Mouse (Mus musculus) bone marrow, adult 2 months (tissue): ENCODE measurements around the gene Kcnn1. TPM values are rescaled to one million over a fixed set of nuclear protein-coding genes. Genes with fewer than 3 reads are reported as not detected.

Experiments used
- H3K27ac ChIP-seq: fragments of 200-500 bp; 2 replicates; pipeline ENCODE4 v1.5.1; 2012; ENCODE audit warnings: low read depth, mild to moderate bottlenecking, control low read depth, inconsistent platforms, low read length; ENCODE audit not compliant: control insufficient read depth, poor library complexity, insufficient read depth
- H3K4me1 ChIP-seq: fragments of 200-500 bp; 2 replicates; pipeline ENCODE4 v1.6.1; 2011; ENCODE audit warnings: low read length; ENCODE audit not compliant: control insufficient read depth, insufficient read depth
- H3K4me3 ChIP-seq: fragments of 200-500 bp; replicated peaks from 2 replicates; pipeline ENCODE3; 2011; ENCODE audit warnings: mild to moderate bottlenecking, low read depth, low read length, control low read depth; ENCODE audit not compliant: control insufficient read depth
- CTCF ChIP-seq: fragments of 200-500 bp; IDR thresholded peaks from 2 replicates; pipeline ENCODE4 v1.5.1; 2011; ENCODE audit warnings: low read length, control low read depth; ENCODE audit not compliant: control insufficient read depth, insufficient read depth
- POLR2A ChIP-seq: fragments of 200-500 bp; IDR thresholded peaks from 2 replicates; pipeline ENCODE4 v1.6.1; 2011; ENCODE audit warnings: low read depth, mild to moderate bottlenecking, control low read depth, low read length, borderline replicate concordance; ENCODE audit not compliant: control insufficient read depth
- WGBS: fragments of 180-500 bp; shearing (Covaris S2); methylation state at CpG from one replicate; pipeline ENCODE4 v1.1.7; 2018; 5-methylcytosine and 5-hydroxymethylcytosine counted together
- polyA plus RNA-seq: library from polyadenylated mRNA; stranded (reverse); fragments of >200 nt; gene quantifications from 2 replicates; pipeline ENCODE4 v1.2.4, GENCODE M21; 2011; ENCODE audit warnings: low replicate concordance; ENCODE audit not compliant: missing spikeins, insufficient read depth, insufficient read length

Kcnn1 gene
- polyA plus RNA-seq, 1 experiment: not detected

DNA sequence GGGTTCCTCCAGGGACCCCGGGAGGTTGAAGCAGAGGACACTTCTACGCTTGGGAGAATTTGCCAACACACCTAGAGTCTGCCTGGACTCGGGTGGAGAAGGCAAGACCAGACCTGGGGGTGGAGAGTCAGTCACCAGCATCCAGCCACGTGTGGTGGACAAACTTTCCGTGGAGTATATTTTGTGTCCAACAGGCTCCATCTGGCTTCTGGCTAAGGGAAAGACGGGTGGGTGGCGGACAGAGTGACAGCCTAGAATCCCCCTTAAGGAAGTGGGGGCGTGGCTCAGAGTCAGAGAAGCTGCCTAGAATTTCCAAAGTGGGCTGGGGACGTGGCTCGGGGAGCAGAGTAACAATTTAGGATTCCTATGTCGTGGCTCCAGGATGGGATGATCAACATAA is 41.1 kb downstream of the Kcnn1 start:
- no peak for TF ChIP-seq CTCF
- no peak for TF ChIP-seq POLR2A
- H3K4me3 ChIP-seq: no peak overlapping the region
- WGBS: 52% methylated on average over 11 of the region's 11 CpGs
- no peaks in the 10 kb centered on the region for H3K4me1 ChIP-seq
- H3K27ac ChIP-seq: no peak overlapping the region

DNA sequence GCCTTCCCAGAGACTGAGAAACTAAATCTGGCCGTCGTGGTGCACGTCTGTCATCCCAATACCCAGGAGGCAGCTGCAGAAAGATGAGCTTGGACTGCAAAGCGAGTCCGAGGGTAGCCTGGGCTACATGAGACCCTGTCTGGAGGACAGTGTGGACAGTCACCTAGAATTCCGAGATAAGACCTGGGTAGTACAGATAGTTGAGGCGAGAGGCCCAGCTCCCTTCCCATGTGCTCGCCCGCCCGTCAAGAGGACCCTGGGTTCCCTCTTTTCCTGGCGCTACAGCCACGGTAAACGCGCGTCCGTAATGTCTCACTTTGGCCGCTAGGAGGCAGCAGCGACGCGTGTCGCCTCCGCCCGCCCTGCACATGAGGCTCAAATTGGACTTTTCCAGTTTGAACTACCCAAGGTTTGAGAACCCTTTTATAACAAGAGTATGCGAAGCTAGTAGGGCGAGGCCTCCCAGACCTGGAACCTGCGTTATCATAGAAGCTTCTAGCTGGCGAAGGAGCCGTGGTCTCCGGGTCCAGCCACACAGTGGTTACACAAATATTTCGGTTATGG is 41.6 kb downstream of the Kcnn1 start:
- Histone ChIP-seq H3K4me3 (no peak overlapping the region), H3K4me1 (no peaks in the 10 kb centered on the region), H3K27ac (no peak overlapping the region)
- WGBS: 20% methylated on average over 30 of the region's 30 CpGs
- peak; percentile 97 for TF ChIP-seq CTCF
- 0 out of 2 replicates have a peak, but pooled peaks have one; percentile 15 for TF ChIP-seq POLR2A

DNA sequence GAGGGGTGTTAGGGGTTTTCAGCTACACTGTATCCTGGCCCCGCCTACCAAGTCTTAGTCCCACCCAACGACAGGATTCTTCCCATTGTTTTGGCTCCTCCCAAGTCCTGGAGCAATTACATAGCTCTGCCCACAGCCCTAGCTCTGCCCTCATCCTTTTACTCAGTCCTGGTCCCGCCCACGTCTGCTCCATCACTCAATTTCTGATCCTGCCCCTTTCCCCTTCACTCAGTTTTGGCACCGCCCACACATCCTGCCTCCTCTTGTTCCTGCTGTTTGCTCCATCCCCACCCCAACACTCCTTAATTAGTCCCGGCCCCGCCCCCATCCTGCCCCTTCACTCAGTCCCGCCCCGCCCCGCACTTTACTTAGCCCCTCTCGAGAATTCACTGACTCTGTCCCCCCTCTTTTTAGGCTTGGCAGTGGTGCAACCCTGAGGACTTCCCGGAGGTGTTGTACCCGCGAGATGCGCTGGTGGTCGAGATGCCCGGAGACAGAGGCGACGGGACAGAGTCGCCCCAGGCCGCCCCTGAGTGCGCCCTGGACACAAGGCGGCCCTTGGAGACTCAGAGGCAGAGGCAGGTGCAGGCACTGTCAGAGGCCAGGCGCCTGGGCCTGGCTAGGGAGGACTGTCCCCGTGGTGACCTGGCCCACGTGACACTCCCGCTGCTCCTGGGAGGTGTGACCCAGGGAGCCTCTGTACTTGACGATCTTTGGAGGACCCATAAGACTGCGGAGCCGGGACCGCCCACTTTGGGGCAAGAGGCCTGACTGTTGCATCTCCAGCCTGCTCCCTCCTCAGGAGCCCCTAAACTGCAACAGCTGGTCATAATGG is 42.7 kb downstream of the Kcnn1 start:
- 76% methylated on average over 31 of the region's 31 CpGs for WGBS
- TF ChIP-seq CTCF: no peak
- no peak for TF ChIP-seq POLR2A
- Histone ChIP-seq H3K4me1 (no peaks in the 10 kb centered on the region), H3K27ac (no peak overlapping the region), H3K4me3 (no peak overlapping the region)

DNA sequence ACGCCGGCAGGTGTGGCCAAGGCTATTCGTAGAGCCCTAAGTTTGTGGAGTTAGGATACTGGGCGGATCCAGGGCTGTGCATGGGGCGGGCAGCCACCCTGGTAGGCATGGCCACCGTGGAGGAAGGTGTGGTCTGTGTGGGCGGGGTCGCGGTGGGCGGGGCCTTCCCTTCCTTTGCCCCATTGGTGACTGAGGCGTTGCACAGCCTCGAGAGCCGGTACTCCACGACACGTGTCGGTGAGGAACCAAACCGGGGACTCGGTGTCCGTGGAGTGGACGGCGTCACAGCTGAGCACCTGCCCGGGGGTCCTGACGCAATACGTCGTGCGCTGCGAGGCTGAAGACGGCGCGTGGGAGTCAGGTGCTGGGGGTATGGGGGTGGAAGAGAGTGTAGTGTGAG is 46.4 kb downstream of the Kcnn1 start:
- Histone ChIP-seq H3K27ac (no peak overlapping the region), H3K4me3 (no peak overlapping the region), H3K4me1 (peaks cover 2% of the 10 kb centered on the region; the same call in 1 of the 2 replicates)
- 57% methylated on average over 30 of the region's 30 CpGs for WGBS
- no peak for TF ChIP-seq POLR2A
- TF ChIP-seq CTCF: no peak

DNA sequence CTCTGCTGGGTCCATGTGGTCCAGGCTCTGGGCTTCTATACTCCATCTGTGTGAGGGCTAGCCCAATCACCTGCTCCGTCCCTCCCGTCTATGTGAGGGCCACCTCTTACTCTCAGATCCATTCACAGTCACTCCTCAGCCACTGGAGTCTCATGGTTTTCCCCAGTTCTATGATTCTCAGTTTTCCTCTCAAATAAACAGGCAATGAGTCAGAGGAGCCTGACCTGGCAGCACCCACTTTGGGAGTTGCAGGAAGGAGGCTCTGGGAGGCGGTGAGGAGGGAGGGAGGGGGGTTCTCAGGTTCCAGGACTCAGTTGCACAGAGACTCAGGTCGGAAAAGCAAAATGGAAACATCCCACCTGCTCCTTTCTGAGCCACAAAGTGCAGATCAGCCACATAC is 50.2 kb downstream of the Kcnn1 start:
- TF ChIP-seq CTCF: no peak
- no peak for TF ChIP-seq POLR2A
- WGBS: 75% methylated on average over 4 of the region's 4 CpGs
- H3K27ac ChIP-seq: no peak overlapping the region
- H3K4me3 ChIP-seq: no peak overlapping the region
- H3K4me1 ChIP-seq: peaks cover 4% of the 10 kb centered on the region; the same call in 1 of the 2 replicates

DNA sequence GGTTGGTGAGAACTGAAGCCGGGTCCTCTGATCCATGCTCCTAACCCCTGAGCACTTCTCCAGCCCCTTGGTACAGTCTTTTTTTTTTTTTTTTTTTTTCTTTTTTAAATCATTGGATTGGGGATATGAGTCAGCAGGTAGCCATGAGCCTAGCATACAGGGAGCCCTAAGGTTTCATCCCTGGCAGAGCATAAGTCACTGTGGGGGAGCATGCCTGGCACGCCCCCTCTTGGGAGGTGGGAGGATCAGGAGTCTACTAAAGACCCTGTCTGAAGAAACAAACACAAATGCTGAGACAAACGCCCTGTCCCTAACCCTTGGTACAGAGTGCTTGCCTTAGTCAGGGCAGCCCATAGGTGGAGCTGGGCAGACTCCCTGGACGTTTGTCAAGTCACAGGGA is 51.0 kb downstream of the Kcnn1 start:
- 52% methylated on average over 4 of the region's 4 CpGs for WGBS

DNA sequence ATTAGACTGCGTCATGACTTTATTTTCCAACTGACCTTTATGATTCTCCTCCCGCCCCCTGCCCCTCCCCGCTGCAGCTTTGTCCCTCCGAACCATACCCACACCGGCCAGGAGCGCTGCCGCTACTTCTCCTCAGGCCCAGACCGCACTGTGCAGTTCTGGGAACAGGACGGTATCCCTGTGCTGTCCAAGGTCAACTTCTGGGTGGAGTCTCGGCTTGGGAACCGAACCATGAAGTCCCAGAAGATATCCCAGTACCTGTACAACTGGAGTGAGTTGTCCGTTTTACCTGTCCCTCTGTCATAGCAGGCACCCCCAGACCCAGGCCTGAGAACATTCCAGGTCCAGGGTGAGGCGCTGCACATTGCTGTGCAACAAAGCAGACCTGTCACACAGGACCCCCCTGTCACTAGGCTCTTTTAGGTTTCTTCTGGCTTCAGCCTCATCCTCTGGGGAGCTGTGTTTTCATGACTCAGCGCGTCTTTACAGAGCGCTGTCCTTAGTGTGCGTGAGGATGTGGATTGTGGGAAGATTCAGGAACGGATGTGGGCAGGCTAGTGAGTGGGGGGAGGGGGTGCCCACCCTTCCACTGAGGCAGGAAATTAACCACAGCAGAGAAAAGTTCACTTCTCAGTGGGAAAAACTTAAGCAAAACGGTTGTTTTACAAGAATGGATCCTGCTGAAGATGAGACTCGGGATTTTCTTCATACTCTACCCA is 51.9 kb downstream of the Kcnn1 start:
- H3K4me1 ChIP-seq: peaks cover 10% of the 10 kb centered on the region; the same call in 1 of the 2 replicates
- TF ChIP-seq POLR2A (no peak), CTCF (no peak)
- H3K4me3 ChIP-seq: no peak overlapping the region
- 48% methylated on average over 20 of the region's 20 CpGs for WGBS
- H3K27ac ChIP-seq: no peak overlapping the region

More for the DNA sequence above, 51.0 kb downstream of the Kcnn1 start:
- TF ChIP-seq POLR2A (no peak), CTCF (no peak)
- Histone ChIP-seq H3K27ac (no peak overlapping the region), H3K4me3 (no peak overlapping the region), H3K4me1 (peaks cover 8% of the 10 kb centered on the region; the same call in 1 of the 2 replicates)

DNA sequence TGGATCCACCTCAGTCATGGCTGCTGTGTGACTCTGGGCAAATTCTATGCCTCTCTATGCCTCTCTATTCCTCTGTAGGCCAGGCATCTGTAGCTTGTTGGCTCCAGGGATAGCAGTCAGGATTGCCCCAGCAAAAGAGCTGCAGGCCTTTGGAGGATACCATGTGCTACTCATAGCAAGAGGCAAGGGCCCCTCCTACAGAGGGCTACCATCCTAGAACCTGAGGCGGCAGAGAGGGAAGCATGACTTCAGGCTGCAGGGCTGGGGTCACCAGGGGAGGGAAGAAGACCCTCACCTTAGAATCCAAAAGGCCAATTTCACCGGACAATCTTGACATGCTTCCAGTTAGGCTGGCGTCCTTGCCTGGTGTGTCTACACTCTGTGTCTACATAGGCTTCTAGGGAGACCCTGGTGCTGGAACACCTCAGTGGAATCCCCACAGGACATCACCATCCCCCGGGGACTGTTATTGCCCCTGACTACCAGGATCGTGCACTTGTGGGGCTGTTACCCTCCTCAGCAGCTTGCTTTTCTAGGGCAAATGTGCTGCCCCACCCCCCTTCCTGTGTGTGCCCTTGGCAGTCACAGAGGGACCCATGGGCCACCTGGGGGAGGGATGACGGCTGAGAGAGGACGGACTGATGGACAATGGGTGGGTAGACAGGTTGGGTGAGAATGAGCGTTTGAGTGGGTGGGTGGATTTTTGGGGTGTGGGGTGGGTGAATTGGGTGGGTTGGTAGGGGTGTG is 53.9 kb downstream of the Kcnn1 start:
- WGBS: 72% methylated on average over 8 of the region's 8 CpGs

More for the DNA sequence above, 53.9 kb downstream of the Kcnn1 start:
- H3K4me1 ChIP-seq: peaks cover 10% of the 10 kb centered on the region; the same call in 1 of the 2 replicates
- TF ChIP-seq CTCF (no peak), POLR2A (no peak)
- no peak overlapping the region for H3K27ac ChIP-seq
- no peak overlapping the region for H3K4me3 ChIP-seq
